Mouse (Mus musculus): ENCODE results near the gene Dennd2a. TPM values are rescaled to one million over a fixed set of nuclear protein-coding genes. Genes with fewer than 3 reads are reported as not detected.

Dennd2a gene
- polyA plus RNA-seq, 1 experiment from 2014 or later: 34.9 TPM

DNA sequence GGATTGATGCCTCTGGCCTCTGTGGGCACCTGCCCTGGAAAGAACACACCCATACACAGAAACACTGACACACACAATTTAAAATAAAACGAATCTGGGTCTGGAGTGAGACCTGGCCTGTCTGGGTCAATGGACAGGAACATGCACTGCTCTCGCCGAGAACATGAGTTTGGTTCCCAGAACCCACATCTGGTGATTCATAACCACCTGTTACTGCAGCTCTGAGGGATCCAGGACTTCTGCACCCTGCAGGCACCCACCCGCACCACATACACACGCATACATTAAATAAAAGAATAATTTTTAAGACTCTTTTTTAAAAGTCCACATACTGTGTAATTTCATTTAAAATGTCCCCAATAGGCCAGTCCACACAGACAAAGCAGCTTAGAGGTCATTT is 20.4 kb downstream of the Dennd2a start:
- Histone ChIP-seq H3K4me1 (replicated peaks) (peaks cover 35% of the 10 kb centered on the region), H3K9ac (replicated peaks) (no peak overlapping the region), H3K4me3 (replicated peaks) (no peak overlapping the region), H3K4me2 (no peak overlapping the region), H3K9me3 (peaks cover 3% of the 10 kb centered on the region; the same call in 1 of the 2 replicates), H3K27ac (no peak overlapping the region), H3K27me3 (no peaks in the 10 kb centered on the region), H3K36me3 (peaks cover 15% of the 10 kb centered on the region)
- ATAC-seq (ENCODE audit: insufficient number of reproducible peaks, insufficient read depth, low FRiP score, low TSS enrichment, low read depth): no peak
- WGBS: 92% methylated on average over 5 of the region's 5 CpGs

DNA sequence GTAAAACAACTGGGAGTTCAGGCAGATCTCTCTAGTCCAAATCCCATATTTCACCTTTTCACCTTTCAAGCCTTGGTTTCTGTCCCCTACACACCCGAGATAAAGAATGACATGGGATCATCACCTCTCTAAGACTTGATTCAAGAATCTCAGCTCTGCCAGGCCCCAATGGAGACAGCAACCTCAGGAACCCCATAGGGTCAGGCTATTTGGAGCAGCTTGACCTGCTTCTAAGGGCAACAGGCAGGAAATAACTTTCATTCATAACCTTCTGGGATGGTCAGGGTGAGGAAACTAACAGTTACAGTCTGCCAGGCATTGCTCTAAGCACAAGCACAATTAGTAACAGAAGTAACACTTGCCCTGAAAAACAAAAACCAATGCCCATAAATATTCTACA is 21.0 kb downstream of the Dennd2a start:
- Histone ChIP-seq H3K9me3 (peaks cover 3% of the 10 kb centered on the region; the same call in 1 of the 2 replicates), H3K27ac (no peak overlapping the region), H3K4me2 (no peak overlapping the region), H3K9ac (replicated peaks) (no peak overlapping the region), H3K4me1 (replicated peaks) (peaks cover 33% of the 10 kb centered on the region), H3K4me3 (replicated peaks) (no peak overlapping the region), H3K27me3 (no peaks in the 10 kb centered on the region), H3K36me3 (peaks cover 15% of the 10 kb centered on the region)
- WGBS: 54% methylated on average over 1 of the region's 1 CpGs
- no peak for ATAC-seq (ENCODE audit: insufficient number of reproducible peaks, insufficient read depth, low FRiP score, low TSS enrichment, low read depth)

- H3K36me3 ChIP-seq: peaks cover 15% of the 10 kb centered on the region
- H3K4me1 ChIP-seq (replicated peaks): peaks cover 33% of the 10 kb centered on the region
- no peak for ATAC-seq (ENCODE audit: insufficient number of reproducible peaks, insufficient read depth, low FRiP score, low TSS enrichment, low read depth)
- peaks cover 3% of the 10 kb centered on the region; the same call in 1 of the 2 replicates for H3K9me3 ChIP-seq
- H3K27me3 ChIP-seq: no peaks in the 10 kb centered on the region
- no peak overlapping the region for H3K9ac ChIP-seq (replicated peaks)
- no peak overlapping the region for H3K4me2 ChIP-seq
- no peak overlapping the region for H3K27ac ChIP-seq
- H3K4me3 ChIP-seq (replicated peaks): no peak overlapping the region
Observed at GRCm38 (mm10) chr6:39534944-39535343, 22.7 kb downstream of the Dennd2a start.

GRCm38 (mm10) chr6:39528671-39529535 is 28.8 kb downstream of the Dennd2a start:
- 36% methylated on average over 12 of the region's 12 CpGs for WGBS
- peaks cover 23% of the 10 kb centered on the region for H3K36me3 ChIP-seq
- ATAC-seq (ENCODE audit: insufficient number of reproducible peaks, insufficient read depth, low FRiP score, low TSS enrichment, low read depth): peak; percentile 74
- H3K9ac ChIP-seq (replicated peaks): peak overlapping the region; percentile 28
- no peaks in the 10 kb centered on the region for H3K27me3 ChIP-seq
- peak overlapping the region; percentile 17; the same call in 1 of the 2 replicates for H3K4me2 ChIP-seq
- peak overlapping the region; percentile 82 for H3K27ac ChIP-seq
- H3K9me3 ChIP-seq: peaks cover 1% of the 10 kb centered on the region; the same call in 1 of the 2 replicates
- no peak overlapping the region for H3K4me3 ChIP-seq (replicated peaks)
- peaks cover 25% of the 10 kb centered on the region for H3K4me1 ChIP-seq (replicated peaks)

GRCm38 (mm10) chr6:39527811-39528210 is 29.9 kb downstream of the Dennd2a start:
- Histone ChIP-seq H3K9ac (replicated peaks) (no peak overlapping the region), H3K36me3 (peaks cover 23% of the 10 kb centered on the region), H3K4me2 (no peak overlapping the region), H3K4me3 (replicated peaks) (no peak overlapping the region), H3K27ac (no peak overlapping the region; the same call in 1 of the 2 replicates), H3K4me1 (replicated peaks) (peaks cover 25% of the 10 kb centered on the region), H3K9me3 (no peaks in the 10 kb centered on the region), H3K27me3 (no peaks in the 10 kb centered on the region)
- 52% methylated on average over 4 of the region's 4 CpGs for WGBS
- no peak for ATAC-seq (ENCODE audit: insufficient number of reproducible peaks, insufficient read depth, low FRiP score, low TSS enrichment, low read depth)

DNA sequence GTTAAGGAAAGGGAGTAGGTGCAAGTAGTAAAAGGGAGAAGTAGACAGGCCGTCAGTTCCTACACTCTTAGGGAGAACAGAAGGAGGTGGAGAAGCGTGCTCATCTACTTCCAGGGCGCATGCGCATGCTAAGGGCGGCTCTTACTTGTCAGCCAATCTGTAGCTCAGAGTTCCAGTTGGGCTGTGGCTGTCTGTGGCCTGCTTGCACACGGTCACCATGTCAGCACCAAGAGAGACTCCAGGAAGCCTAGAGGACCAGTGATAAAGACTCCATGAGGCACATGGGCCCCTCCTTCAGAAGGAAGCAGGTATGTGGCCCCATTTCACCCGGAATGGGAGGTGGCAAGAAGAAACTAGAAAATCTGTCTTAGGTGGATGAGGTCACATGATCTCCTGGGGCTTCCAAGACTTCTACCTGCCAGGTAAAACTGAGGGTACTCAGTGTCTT is 30.3 kb downstream of the Dennd2a start:
- no peak overlapping the region for H3K27ac ChIP-seq
- no peak for ATAC-seq (ENCODE audit: insufficient number of reproducible peaks, insufficient read depth, low FRiP score, low TSS enrichment, low read depth)
- peaks cover 25% of the 10 kb centered on the region for H3K36me3 ChIP-seq
- 87% methylated on average over 7 of the region's 7 CpGs for WGBS
- peaks cover 25% of the 10 kb centered on the region for H3K4me1 ChIP-seq (replicated peaks)
- H3K9ac ChIP-seq (replicated peaks): no peak overlapping the region
- no peaks in the 10 kb centered on the region for H3K9me3 ChIP-seq
- H3K4me3 ChIP-seq (replicated peaks): no peak overlapping the region
- H3K27me3 ChIP-seq: no peaks in the 10 kb centered on the region
- no peak overlapping the region for H3K4me2 ChIP-seq

GRCm38 (mm10) chr6:39526797-39527196 is 30.9 kb downstream of the Dennd2a start:
- H3K9ac ChIP-seq (replicated peaks): no peak overlapping the region
- WGBS: 81% methylated on average over 9 of the region's 10 CpGs
- no peak overlapping the region for H3K4me3 ChIP-seq (replicated peaks)
- H3K27me3 ChIP-seq: no peaks in the 10 kb centered on the region
- no peaks in the 10 kb centered on the region for H3K9me3 ChIP-seq
- ATAC-seq (ENCODE audit: insufficient number of reproducible peaks, insufficient read depth, low FRiP score, low TSS enrichment, low read depth): no peak
- H3K4me1 ChIP-seq (replicated peaks): peaks cover 25% of the 10 kb centered on the region
- no peak overlapping the region for H3K27ac ChIP-seq
- H3K36me3 ChIP-seq: peaks cover 30% of the 10 kb centered on the region
- H3K4me2 ChIP-seq: no peak overlapping the region

GRCm38 (mm10) chr6:39523161-39523560 is 34.5 kb downstream of the Dennd2a start:
- Histone ChIP-seq H3K27ac (no peak overlapping the region), H3K36me3 (peaks cover 63% of the 10 kb centered on the region), H3K4me2 (no peak overlapping the region), H3K4me3 (replicated peaks) (no peak overlapping the region), H3K27me3 (no peaks in the 10 kb centered on the region), H3K4me1 (replicated peaks) (peaks cover 4% of the 10 kb centered on the region; the same call in 1 of the 2 replicates), H3K9ac (replicated peaks) (no peak overlapping the region), H3K9me3 (peaks cover 8% of the 10 kb centered on the region; the same call in 1 of the 2 replicates)
- ATAC-seq (ENCODE audit: insufficient number of reproducible peaks, insufficient read depth, low FRiP score, low TSS enrichment, low read depth): no peak
- WGBS: 92% methylated on average over 13 of the region's 13 CpGs

GRCm38 (mm10) chr6:39522425-39522824 is 35.2 kb downstream of the Dennd2a start:
- no peak for ATAC-seq (ENCODE audit: insufficient number of reproducible peaks, insufficient read depth, low FRiP score, low TSS enrichment, low read depth)
- no peak overlapping the region for H3K27ac ChIP-seq
- peaks cover 70% of the 10 kb centered on the region for H3K36me3 ChIP-seq
- H3K4me3 ChIP-seq (replicated peaks): no peak overlapping the region
- H3K4me2 ChIP-seq: no peak overlapping the region
- no peak overlapping the region for H3K9ac ChIP-seq (replicated peaks)
- WGBS: 77% methylated on average over 5 of the region's 5 CpGs
- no peaks in the 10 kb centered on the region for H3K4me1 ChIP-seq (replicated peaks)
- no peaks in the 10 kb centered on the region for H3K27me3 ChIP-seq
- peaks cover 8% of the 10 kb centered on the region; the same call in 1 of the 2 replicates for H3K9me3 ChIP-seq

DNA sequence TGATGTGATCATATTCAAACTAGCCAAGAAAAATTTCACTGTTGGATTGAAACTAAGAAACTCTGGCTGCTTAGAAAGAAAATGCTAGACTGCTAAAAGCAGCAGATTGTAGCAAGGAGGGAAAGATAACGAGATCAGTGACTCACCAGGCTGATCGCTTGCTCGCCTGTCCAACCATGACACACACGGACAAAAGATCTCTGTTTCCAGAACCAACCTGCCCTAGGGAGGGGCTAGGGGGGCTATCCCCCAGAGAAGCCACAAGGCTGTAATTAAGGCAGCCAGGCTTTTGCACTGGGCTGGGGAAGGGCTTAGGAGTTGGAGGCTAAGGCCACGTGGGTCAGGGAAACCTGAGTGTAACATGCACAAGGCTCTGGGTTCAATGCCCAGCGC is 41.9 kb downstream of the Dennd2a start:
- WGBS: 27% methylated on average over 6 of the region's 6 CpGs
- Histone ChIP-seq H3K4me1 (replicated peaks) (peaks cover 22% of the 10 kb centered on the region), H3K36me3 (peaks cover 46% of the 10 kb centered on the region), H3K27me3 (no peaks in the 10 kb centered on the region), H3K4me2 (peak overlapping the region; percentile 21), H3K9me3 (peaks cover 8% of the 10 kb centered on the region; the same call in 1 of the 2 replicates), H3K9ac (replicated peaks) (no peak overlapping the region; the same call in 1 of the 2 replicates), H3K4me3 (replicated peaks) (no peak overlapping the region), H3K27ac (peak overlapping the region; percentile 89)
- no peak for ATAC-seq (ENCODE audit: insufficient number of reproducible peaks, insufficient read depth, low FRiP score, low TSS enrichment, low read depth)

- peaks cover 40% of the 10 kb centered on the region for H3K36me3 ChIP-seq
Observed at GRCm38 (mm10) chr6:39515040-39515738, 42.5 kb downstream of the Dennd2a start.

More at GRCm38 (mm10) chr6:39515040-39515738, 42.5 kb downstream of the Dennd2a start:
- Histone ChIP-seq H3K4me2 (peak overlapping the region; percentile 31), H3K9me3 (0 out of 2 replicates have a peak, but pooled peaks cover 4% of the 10 kb centered on the region), H3K27me3 (no peaks in the 10 kb centered on the region), H3K4me1 (replicated peaks) (peaks cover 22% of the 10 kb centered on the region), H3K9ac (replicated peaks) (no peak overlapping the region), H3K4me3 (replicated peaks) (no peak overlapping the region), H3K27ac (peak overlapping the region; percentile 89)
- ATAC-seq (ENCODE audit: insufficient number of reproducible peaks, insufficient read depth, low FRiP score, low TSS enrichment, low read depth): peak; percentile 85
- WGBS: 27% methylated on average over 11 of the region's 11 CpGs

Measured in limb, embryonic 12.5 days (tissue).